Mouse (Mus musculus) naive thymus-derived CD4-positive, alpha-beta T cell, adult 2 months (primary cell): ENCODE data around the gene Ankrd33.

Experiments used
- DNase-seq: peaks from one replicate; pipeline ENCODE4 v3.0.0-alpha.2; 2011; ENCODE audit warnings: low read depth

Ankrd33 gene

DNA sequence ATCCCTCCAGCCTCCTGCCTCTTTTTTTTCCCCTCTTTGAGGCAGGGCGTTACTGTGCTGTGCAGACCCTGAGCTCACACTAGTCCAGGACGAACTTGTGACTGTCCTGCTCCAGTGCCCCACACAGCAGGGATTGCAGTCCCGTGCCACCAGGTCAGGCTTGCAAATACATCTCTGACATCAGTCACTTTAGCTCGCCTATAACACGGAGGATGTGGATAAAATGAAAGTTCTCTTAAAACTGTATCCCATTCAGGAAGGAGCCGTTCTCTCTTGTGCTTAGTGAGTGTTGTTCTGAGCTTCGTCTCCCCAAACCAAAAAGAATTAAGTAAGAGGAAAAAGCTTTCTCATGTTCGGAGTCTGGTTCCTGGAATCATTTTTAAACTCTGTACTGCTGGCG, 29.1 kb upstream of the Ankrd33 start:
- DNase-seq, result no peak

DNA sequence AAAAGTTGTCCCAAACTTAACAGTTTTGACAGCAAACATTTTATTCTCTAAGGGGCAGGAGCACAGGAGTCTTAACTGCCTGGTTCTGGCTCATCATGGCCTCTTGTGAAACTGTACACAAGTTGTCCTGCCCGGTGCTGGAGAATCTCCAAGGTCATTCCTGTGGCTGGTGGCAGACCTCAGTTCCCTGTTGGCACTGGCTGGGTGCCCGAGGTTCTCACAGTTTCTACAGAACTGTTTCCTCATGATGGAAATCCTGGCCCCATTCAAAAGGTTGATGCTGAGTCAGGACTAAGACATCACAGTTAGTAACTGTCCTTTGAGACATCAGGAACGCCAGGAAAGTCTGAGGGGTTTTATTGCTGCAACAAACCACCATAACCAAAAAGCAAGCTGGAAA, 28.6 kb upstream of the Ankrd33 start:
- no peak for DNase-seq

DNA sequence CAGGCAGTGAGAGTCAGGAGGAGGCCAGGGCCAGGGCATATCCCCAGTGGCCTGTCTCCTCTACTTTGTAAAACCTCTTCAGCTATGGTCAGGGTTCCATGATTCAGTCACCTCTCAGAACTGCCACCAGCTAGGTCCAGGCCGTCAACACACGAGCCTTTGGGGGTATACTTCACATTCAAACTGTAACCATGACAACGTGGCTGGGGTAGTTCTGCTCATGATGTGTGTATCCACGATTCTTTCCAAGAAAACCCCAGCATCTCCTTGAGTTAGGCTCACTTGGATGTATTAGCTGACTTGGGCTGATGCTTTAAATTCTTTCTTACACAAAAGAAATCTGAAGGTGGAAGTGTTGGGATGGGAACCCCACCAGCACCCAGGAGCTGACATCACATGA, 27.3 kb upstream of the Ankrd33 start:
- no peak for DNase-seq

DNA sequence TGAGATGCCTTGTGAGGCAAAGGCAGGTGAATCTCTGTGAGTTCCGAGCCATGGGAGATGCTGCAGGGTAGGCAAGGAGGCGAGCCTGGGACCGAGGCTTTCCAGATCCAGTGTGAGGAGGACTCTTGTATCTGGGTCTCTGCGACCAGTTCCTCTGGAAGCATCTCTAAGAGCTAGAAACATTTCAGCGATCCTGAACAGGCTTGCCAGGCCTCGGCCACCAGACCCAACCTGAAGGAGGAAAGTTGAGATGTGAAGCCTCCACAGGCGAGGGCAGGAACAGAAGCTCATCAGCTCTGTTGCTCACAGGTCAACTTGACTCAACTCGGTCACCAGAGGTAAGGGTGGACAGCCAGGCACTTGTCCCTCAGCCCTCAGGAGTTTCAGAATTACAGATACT, 24.0 kb upstream of the Ankrd33 start:
- no peak for DNase-seq

DNA sequence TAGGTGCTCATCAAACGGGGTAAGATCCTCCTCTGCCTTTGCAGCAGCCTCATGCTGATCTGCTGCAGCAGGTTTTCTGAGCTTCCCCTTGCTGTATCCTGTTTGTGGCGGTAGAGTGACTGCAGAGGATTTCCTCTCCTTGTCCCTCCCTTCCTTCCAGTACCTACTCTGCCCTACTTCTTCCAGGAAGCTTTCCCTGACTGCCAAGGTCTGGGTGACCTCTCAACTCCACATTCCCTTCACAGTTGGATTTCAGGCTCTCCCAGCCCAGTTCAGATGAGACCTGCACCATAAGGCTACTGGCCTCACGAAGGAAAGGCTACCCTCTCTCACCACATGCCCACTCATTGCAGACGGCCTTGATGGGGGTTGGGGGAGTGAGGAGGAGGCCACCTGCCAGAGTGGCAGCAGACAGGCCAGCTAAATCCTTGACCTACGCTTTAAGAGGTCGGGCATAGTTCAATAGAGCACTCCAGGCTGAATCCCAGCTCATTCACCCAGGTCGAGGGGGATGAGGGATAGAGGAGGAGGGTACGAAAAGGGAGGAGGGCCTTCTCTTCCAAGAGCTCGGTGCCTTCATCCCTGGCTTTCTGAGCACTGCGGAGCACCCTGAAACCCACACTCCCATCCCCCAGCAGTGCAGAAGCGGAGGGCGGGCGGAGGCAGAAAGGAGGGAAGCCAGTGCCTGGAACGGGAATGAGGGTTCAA, 23.3 kb upstream of the Ankrd33 start:
- no peak for DNase-seq

DNA sequence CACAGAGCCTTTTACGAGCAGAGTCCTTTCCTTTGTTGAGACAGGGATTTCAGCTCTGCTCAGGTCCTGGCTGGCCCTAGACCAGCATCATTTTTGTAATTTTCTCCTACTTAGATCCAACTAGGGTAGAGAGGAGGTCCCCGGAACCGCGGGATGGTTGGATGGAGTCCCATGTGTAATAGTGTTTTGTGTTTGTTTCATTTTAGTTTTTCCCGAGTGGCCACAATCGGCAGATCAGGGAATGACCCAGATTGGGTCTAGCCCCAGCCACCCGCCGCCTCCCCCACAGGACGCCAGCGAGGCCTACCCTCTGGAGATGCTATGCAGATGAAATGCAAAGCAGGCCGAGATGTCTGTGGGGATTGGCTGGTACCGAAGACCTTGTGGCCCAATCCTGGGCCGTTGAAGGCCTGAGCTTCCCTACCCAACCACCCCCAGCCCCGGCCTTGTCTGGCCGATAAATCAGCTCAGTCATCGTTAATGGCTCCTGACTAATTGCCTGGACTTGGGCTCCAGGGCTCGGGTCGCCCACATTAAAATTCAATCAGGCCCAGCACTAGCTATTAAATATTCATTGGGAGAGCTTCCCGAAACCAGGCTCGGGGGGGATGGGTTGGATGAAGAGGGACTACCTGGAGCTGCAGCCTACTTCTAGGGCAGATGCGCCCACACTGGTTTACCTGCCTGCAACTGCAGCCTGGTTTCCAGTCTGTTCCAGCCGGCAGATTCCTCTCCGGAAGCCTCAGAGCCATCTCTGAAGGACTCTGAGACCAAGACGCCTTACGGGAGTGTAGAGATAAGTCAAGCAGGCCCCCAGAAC, 22.5 kb upstream of the Ankrd33 start:
- DNase-seq, result no peak

DNA sequence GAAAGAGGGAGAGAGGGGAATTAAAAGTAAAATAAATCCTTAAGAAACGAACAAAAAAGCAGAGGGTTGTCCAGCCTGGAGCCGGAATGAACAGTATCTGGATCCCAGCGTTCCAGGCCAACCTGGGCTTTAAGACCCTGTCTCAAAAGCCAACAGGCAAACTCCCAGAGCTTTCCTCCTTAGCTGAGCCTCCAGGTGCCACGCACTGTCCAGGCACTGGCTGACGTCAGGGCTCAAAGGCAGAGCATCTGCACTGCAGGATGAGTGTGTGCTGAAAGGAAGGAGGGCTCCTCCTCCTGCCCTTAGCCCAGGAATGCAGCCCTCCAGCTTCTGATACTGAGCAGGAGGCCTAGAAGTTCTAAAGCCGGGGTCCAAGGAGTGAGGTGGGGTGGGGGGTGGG, 21.6 kb upstream of the Ankrd33 start:
- DNase-seq, result no peak

DNA sequence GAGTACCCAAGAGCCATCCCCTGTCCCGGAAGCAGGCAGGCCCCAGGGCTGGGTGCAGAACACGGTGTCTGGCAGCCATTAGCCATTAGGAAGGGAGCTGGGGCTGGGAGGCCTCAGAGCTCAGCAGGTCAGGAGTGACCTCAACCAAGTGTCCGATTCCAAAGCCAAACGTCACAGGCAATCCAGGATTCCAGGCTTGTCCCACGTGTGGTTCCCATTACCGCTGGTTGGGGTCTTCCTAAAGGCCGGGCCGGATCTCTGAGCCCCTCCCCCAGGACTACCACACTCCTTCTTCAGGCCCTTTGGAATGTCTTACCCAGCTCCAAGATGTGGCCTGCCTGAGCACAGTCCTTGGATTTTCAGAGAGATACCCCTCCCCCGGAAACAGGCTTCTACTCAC, 20.6 kb upstream of the Ankrd33 start:
- no peak for DNase-seq

DNA sequence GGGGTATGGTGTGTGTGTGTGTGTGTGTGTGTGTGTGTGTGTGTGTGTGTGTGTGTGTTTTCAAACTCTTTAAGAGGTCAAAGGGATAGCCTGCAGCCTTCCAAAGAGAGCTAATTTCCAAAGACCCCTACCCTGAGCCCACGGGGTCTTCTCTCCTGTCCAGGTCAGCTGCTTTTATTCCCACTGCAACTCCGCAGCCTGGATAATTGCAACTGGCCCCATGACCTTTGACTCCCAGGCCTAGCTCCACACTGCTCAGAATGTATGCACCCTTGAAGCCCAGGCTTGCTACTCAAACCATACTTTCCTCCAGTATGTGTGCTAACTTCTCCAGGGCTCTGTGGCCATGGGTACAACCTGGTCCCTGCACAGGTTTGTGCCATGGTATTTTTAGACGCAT, 20.2 kb upstream of the Ankrd33 start:
- no peak for DNase-seq

DNA sequence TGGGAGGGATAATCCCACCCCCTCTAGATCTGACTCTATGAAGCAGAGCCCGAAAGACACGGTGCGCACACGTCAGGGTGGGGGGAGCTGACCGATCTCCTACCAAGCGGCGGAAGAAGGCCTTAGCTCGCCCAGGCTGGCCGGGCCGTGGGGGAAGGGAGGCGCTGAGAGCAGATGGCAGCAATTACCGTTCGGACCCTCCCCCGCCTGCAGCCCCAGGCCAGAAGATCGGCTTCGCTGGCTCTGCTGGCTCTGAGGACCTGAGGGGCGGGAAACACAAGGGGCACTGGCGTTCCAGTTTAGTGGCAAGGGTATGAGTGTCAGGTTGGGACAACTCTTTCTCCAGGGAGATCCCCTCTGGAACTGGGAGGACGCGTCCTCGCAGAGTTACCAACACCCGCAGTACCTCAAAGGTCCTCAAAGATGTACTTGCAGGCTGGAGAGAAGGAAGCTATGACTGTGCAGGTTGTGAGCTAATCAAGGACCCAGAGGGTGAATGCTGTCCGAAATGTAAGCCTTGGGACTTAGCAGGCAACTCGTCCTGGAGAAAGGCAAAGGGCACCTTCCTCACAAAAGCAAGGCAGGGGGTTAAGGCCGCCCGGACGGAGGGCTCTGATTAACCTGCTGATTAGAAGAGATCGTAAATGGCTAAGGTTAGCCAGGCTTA, 17.4 kb upstream of the Ankrd33 start:
- no peak for DNase-seq

DNA sequence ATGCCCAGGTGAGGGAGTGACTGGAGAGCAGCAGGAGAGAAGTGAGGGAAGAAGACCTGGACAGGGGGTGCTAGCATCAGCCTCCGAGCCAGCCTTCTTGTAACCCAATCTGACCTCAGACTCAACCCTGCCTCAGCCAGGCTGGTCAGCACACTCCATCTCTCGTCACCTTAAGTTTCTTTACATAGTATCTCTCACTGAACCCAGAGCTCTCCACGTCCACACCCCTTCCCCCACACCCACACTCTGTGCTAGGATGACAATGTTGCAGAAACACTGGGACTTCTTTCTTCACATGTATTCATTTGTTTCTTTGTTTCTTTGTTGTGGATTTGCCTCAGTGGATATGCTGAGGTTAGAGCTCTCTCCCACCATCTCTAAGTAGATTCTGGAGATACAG, 14.6 kb upstream of the Ankrd33 start:
- DNase-seq, result no peak

DNA sequence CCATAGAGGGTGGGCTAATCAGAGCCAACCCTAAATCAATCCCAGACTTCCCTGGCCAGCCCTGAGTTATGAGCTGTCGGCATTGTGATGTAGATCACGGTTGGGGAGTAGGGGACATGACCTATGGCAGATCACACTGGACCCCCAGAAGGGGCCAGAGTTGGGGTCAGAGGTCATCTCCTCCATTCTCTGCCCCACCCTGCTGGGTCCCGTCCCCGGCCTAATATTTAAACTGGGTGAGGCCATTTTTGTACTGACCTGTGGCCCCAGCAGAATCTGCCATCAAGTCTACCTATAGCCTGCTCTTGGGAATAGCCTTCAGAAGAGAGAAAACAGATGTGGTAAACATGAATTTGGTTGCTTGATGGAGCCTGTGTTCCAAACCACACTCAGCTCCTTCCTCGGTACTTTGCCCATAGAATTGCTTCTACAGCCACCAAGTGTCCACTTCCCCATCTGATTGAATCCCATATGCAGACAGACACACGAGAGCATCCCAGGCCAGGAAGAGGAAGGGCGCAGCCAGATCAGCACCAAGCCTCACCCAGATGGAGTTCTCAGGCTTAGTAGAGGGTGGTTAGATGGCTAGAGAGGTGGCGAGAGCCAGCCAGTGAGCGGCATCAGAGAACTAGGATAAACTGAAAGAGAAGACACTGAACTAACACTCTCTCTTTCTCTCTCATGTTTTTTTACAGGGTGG, 11.8 kb upstream of the Ankrd33 start:
- no peak for DNase-seq

DNA sequence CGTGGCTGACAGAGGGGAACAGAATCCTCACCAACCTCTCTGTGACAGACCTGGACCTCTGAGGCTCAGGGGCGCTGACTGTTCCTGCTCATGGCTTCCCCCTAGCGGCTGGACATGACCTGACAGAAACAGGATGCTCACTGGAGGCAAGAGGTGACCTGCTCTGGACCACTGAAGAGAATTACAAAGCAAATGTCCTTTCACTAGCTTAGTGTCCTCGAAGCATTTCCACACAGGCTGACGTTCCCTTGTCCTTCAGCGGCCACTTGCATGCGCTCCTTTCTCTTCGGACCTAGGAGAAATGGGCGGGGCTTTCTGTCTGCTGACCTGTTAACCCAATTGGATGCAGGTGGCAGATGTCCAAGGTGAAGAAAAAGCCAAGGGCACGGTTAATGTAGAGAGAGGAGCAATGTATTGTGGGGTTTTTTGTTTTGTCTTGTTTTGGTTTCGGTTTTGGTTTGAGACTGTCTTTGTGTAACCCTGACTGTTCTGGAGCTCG, 10.0 kb upstream of the Ankrd33 start:
- DNase-seq, result peak; percentile 82

DNA sequence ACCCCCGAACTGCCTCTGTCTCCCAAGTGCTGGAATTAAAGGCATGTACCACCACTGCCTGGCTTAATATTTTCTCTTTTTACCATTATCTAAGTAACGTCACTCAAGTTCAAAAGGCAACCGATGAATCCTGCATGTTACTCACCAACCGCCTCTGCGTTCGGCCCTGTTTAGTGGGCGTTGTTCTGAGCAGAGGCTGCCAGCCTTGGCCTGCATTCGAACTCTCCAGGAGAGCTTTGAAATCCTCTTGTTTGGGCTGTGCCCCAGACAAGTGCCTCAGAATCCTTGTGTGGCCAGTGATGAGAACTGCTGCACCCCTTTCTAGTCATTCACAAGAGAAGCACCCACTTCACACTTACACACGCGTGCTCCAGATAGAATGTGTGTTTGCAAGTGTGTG, 9.5 kb upstream of the Ankrd33 start:
- no peak for DNase-seq

DNA sequence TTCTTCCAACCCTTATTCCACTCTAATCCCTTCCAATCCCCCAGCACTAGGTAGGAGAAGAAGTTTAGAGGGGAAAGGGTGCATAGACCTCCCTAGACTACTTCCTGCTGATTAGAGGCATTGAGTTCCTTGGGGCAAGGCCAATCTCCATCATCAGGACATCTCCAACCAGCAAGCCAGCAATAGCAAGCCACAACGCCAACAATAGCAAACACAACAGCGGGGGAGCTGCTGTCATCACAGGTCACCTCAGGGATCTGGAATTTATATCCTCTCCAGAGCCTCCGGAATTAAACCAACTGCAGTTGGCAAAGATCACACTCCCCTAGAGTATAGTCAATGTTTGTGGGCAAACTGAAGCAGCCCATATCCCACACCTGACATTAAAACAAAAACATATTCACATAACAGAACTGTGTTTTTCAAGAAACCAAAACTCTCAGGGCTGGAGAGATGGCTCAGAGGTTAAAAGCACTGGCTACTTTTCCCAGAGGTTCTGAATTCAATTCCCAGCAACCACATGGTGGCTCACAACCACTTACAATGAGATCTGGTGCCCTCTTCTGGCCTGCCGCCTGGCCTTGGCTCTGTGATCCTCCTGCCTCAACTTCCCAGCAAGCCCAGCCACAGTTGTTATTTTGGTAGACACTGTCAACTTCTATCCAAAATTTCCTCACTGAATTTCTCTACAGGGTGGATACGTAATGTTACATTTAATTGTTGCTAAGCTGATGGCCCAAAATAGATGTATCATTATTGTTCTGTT, 7.5 kb upstream of the Ankrd33 start:
- DNase-seq, result no peak

DNA sequence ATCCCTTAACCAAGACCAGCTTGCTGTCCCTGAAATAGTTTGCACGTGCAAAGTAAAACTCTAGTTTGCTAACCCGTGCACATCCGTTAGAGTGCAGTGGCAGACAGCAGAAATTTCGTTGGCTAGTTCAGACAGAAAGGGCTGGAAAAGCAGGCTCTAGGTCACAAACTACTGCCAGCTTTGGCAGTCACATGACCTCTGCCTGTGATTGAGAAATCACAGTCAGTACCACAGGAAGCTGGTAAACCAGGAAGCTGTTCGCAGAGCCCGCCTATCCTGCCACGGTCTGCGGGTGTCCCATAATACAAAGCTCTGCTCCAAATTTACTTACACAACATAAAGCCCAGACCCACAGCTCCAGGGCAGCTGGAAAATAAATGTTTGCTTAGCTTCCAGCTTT, 2.4 kb upstream of the Ankrd33 start:
- DNase-seq, result peak; percentile 67

DNA sequence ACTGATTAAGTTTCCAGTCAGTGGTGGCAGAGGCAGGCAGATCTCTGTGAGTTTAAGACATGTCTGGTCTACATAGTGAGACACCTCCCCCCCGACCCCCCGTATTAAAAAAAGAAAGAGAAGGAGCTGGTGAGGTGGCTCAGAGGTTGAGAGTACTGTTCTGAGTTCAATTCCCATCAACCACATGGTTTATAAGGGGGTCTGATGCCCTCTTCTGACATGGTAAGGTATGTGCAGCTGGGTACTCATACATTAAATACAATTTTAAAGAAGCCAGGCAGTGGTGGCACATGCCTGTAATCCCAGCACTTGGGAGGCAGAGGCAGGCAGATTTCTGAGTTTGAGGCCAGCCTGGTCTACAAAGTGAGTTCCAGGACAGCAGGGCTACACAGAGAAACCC, 1.8 kb upstream of the Ankrd33 start:
- DNase-seq, result peak; percentile 41

DNA sequence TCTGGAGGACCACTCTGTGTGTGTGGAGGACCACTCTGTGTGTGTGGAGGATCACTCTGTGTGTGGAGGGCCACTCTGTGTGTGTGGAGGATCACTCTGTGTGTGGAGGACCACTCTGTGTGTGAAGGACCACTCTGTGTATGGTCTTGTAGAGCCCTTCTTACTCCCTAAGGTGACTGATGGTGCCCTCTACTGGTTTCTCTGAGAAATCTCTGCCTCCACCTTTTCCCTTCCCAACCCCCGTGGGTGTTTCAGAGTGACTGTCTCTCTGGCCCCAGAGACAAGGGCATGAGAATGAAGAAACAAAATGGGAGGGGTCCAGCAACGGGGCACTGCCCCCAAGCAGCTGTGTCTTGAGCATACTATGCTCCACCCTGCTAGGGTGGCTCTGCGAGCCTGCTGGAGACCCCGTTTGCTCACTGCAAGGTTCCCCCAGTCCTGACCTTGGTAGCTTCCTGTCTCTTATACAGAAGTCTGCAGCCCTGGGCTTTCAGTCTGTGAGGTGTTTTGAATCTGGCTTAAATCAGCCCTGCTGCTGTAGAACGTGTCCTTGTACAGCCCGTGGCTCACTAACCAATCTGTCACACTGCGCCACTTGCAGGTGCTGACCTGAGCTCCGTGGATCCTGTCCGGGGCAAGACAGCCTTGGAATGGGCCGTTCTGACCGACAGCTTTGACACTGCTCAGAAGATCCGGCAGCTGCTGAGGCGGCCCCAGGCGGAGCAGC, 3.0 kb downstream of the Ankrd33 start:
- DNase-seq, result peak; percentile 52

DNA sequence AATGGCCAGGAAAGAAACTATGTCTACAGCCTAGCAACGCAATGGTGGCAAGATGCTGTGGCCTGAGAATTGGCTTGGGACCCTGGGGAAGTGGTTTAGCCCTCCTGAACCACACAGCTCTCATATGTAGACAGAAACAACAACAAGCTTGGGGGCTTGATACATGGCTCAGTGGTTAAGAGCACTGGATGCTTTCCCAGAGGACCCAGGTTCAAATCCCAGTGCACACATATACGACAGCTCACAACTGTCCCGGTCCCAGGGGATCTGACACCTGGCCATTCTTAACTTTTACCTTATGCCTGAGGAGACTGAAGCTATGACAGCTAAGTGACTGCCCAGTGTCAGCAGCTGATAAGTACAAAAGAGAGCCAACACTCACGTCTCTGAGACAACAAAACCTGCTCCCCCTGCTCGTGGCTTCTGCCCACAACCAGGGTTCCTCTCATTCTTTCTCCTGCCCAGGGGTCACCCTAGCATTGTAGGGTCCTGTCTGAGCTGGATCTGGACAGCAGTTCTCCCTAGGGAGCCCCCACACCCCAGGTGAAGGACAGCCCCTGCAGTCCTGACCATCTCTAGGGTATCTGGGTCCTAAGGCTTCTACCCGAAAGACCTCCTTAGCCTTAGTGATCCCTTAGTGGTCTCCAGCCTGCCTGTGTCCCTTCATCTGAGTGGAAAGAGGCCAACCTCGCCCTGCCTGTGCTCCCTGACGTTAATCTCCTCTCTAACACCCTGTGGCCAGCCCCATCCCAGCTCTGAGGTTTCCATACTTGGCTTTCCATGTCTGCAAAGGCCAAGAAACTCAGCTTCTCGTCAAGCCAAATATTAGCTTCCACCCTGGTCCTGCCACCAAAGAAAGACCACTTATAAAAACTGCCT, 6.1 kb downstream of the Ankrd33 start:
- no peak for DNase-seq

DNA sequence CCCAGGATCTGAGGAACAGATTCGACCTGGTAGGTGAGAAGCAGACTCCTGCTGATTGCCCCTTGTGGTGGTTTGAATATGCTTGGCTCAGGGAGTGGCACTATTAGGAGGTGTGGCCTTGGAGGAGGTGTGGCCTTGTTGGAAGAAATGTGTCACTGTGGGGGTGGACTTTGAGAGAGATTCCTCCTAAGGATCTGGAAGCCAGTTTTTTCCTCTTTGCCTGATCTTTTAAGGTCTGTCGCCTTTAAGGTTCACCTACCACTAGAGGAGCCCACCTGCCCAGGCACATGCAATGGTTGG, 6.7 kb downstream of the Ankrd33 start:
- DNase-seq, result no peak
